Mouse (Mus musculus): ENCODE measurements at regions not wholly inside any gene's neighbourhood (a gene's known extent, or its start where the extent isn't known, plus 50 kb on each side); places are given as distances from the start of the nearest gene placed in this dataset.

DNA sequence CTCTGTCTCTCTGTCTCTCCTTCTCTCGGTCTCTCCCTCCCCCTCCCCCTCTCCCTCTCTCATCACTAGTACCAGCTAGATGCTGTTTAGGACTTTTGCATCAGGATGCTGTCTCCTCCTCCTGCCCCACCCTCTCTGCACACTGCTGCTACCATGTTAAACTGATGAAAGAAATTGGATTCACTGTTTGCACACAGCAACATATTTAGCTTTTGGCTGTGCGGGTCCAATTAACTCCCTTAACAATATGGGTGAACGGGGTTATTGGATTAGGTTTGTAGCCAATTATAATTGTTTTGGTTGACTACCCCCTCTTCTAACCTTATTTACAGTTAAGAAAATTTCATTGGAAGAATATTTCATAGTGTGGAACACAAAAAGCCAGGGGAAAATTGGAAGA is 424.0 kb upstream of the Sorcs1 start:
- ATAC-seq (ENCODE audit: low FRiP score, low TSS enrichment), result no peak
- Histone ChIP-seq H3K4me3 (ENCODE audit: low read depth, low read length) (no peak overlapping the region), H3K27me3 (ENCODE audit: control insufficient read depth, insufficient read depth, low read length) (no peaks in the 10 kb centered on the region), H3K9ac (ENCODE audit: low read length) (no peak overlapping the region), H3K27ac (replicated peaks) (no peak overlapping the region), H3K9me3 (ENCODE audit: control insufficient read depth, low read length) (no peaks in the 10 kb centered on the region), H3K36me3 (ENCODE audit: control insufficient read depth, insufficient read depth, low read length) (no peaks in the 10 kb centered on the region), H3K4me1 (replicated peaks; ENCODE audit: control insufficient read depth, insufficient read depth) (no peaks in the 10 kb centered on the region), H3K4me2 (replicated peaks; ENCODE audit: low read depth) (no peak overlapping the region)
- TF ChIP-seq CTCF (IDR thresholded peaks at IDR 0.05; ENCODE audit: low read depth) (no peak), EP300 (optimal IDR thresholded peaks at IDR 0.05) (no peak)
- WGBS, result 84% methylated on average over 3 of the region's 3 CpGs
- no peak for DNase-seq (ENCODE audit: low spot score)

DNA sequence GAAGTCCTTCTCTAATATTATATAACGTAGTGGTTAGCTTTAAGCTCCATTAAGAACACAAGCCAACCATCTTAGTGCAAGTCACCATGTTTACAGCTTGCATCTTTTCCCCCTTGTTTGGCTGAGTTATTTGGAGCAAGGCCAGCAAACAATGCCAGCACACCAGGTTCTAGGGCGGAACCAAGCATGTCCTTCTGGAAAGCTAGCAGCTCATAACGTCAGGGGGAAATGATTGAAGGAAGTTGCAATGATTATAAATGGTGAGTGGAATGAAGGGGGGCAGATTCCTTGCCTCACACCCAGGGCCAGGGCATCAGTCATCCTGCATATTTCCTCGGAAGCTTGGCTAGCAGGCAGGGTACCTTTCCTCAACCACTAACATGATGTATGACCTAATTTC is 396.3 kb upstream of the Sorcs1 start:
- ATAC-seq (ENCODE audit: low FRiP score, low TSS enrichment), result no peak

DNA sequence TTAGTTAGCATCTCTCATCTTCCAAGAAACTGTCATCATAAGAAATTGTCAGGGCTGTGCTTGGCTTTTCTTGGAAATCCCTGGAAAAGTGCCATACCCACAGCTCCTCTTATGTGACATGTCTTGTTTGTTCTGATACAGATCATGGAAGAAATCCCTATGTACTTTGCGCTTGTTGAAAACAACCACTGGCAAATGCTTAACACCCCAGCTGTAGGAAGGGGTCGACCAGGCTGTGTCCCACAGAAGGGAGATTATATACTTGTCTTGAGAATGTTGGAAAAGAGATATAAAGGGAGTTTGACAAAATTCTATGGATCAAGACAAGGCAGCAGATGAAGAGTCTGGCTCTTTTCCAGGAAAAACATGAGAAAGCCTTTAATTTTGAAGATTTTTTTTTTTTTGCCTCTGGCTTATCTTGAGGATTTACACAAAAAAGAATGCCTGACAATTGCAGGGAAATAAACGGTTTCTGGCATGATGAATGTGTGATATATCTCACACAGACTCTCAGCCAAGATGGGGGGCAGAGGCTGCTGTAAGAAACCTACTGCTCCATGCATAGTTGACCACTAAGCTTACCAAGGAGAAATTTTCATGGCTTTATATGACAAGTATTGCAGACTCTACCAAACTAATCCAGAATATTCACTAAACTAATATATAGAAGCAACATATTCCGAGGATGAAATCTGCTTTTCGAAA is 381.7 kb upstream of the Sorcs1 start:
- Histone ChIP-seq H3K9ac (ENCODE audit: low read length) (no peak overlapping the region), H3K36me3 (ENCODE audit: control insufficient read depth, insufficient read depth, low read length) (no peaks in the 10 kb centered on the region), H3K27me3 (ENCODE audit: control insufficient read depth, insufficient read depth, low read length) (no peaks in the 10 kb centered on the region), H3K4me3 (ENCODE audit: low read depth, low read length) (no peak overlapping the region), H3K9me3 (ENCODE audit: control insufficient read depth, low read length) (no peaks in the 10 kb centered on the region), H3K4me1 (replicated peaks; ENCODE audit: control insufficient read depth, insufficient read depth) (no peaks in the 10 kb centered on the region), H3K4me2 (replicated peaks; ENCODE audit: low read depth) (no peak overlapping the region), H3K27ac (replicated peaks) (no peak overlapping the region)
- WGBS, result 44% methylated on average over 5 of the region's 5 CpGs
- no peak for ATAC-seq (ENCODE audit: low FRiP score, low TSS enrichment)
- DNase-seq (ENCODE audit: low spot score), result no peak
- no peak for TF ChIP-seq EP300 (optimal IDR thresholded peaks at IDR 0.05)
- TF ChIP-seq CTCF (IDR thresholded peaks at IDR 0.05; ENCODE audit: low read depth), result no peak

More for the DNA sequence above, 396.3 kb upstream of the Sorcs1 start:
- WGBS, result 35% methylated on average over 4 of the region's 4 CpGs
- no peaks in the 10 kb centered on the region for H3K27me3 ChIP-seq (ENCODE audit: control insufficient read depth, insufficient read depth, low read length)
- H3K36me3 ChIP-seq (ENCODE audit: control insufficient read depth, insufficient read depth, low read length), result no peaks in the 10 kb centered on the region
- no peak overlapping the region for H3K9ac ChIP-seq (ENCODE audit: low read length)
- H3K4me2 ChIP-seq (replicated peaks; ENCODE audit: low read depth), result no peak overlapping the region
- H3K27ac ChIP-seq (replicated peaks), result no peak overlapping the region
- DNase-seq (ENCODE audit: low spot score), result no peak
- H3K4me3 ChIP-seq (ENCODE audit: low read depth, low read length), result no peak overlapping the region
- no peak for TF ChIP-seq CTCF (IDR thresholded peaks at IDR 0.05; ENCODE audit: low read depth)
- no peak for TF ChIP-seq EP300 (optimal IDR thresholded peaks at IDR 0.05)
- H3K9me3 ChIP-seq (ENCODE audit: control insufficient read depth, low read length), result no peaks in the 10 kb centered on the region
- H3K4me1 ChIP-seq (replicated peaks; ENCODE audit: control insufficient read depth, insufficient read depth), result no peaks in the 10 kb centered on the region

DNA sequence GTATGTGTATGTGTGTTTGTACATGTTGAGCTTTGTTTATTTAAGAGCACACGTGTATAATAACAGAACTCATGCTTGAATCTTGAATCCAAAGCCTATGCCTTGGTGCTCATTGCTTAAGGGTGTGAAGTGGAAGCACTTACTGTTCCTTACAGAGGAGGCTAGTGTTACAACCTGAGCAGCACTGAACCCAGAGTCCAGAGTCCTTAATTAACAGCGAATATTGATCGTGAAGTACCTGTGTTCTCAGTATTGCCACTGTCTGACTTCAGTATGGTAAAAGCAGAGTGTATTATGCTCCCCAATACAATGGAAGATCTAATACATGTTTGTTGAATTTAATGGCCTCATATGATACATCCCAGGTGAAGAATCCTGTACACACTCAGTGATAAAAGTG is 365.1 kb upstream of the Sorcs1 start:
- H3K4me2 ChIP-seq (replicated peaks; ENCODE audit: low read depth), result no peak overlapping the region
- no peak overlapping the region for H3K4me3 ChIP-seq (ENCODE audit: low read depth, low read length)
- WGBS, result 82% methylated on average over 3 of the region's 3 CpGs
- no peak for ATAC-seq (ENCODE audit: low FRiP score, low TSS enrichment)
- H3K27me3 ChIP-seq (ENCODE audit: control insufficient read depth, insufficient read depth, low read length), result no peaks in the 10 kb centered on the region
- H3K36me3 ChIP-seq (ENCODE audit: control insufficient read depth, insufficient read depth, low read length), result no peaks in the 10 kb centered on the region
- no peaks in the 10 kb centered on the region for H3K4me1 ChIP-seq (replicated peaks; ENCODE audit: control insufficient read depth, insufficient read depth)
- DNase-seq (ENCODE audit: low spot score), result no peak
- no peaks in the 10 kb centered on the region for H3K9me3 ChIP-seq (ENCODE audit: control insufficient read depth, low read length)
- TF ChIP-seq EP300 (optimal IDR thresholded peaks at IDR 0.05) (no peak), CTCF (IDR thresholded peaks at IDR 0.05; ENCODE audit: low read depth) (no peak)
- no peak overlapping the region for H3K27ac ChIP-seq (replicated peaks)
- no peak overlapping the region for H3K9ac ChIP-seq (ENCODE audit: low read length)

DNA sequence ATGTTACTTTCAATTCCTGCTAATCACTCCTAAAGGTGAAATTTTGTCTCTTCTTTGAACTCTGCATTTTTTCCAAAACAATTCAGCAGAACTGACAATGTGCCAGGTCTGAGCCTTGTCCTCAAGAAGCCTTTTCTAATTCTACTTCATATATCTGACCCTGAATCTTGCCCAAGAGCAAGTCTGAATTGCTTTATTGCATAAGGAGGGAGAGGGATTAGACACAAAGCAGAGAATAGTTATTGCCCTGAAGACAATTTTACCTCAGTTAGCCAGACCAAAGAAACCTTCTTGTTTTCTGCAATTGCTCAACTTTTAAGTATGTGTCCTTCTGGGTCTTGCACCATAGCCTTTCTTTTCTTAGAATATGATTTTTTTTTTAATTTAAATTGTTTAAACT is 316.0 kb upstream of the Sorcs1 start:
- no peak for DNase-seq (ENCODE audit: low spot score)
- Histone ChIP-seq H3K36me3 (ENCODE audit: control insufficient read depth, insufficient read depth, low read length) (no peaks in the 10 kb centered on the region), H3K4me3 (ENCODE audit: low read depth, low read length) (no peak overlapping the region), H3K4me1 (replicated peaks; ENCODE audit: control insufficient read depth, insufficient read depth) (no peaks in the 10 kb centered on the region), H3K27ac (replicated peaks) (no peak overlapping the region), H3K4me2 (replicated peaks; ENCODE audit: low read depth) (no peak overlapping the region), H3K9me3 (ENCODE audit: control insufficient read depth, low read length) (no peaks in the 10 kb centered on the region), H3K9ac (ENCODE audit: low read length) (no peak overlapping the region), H3K27me3 (ENCODE audit: control insufficient read depth, insufficient read depth, low read length) (no peaks in the 10 kb centered on the region)
- TF ChIP-seq CTCF (IDR thresholded peaks at IDR 0.05; ENCODE audit: low read depth), result no peak
- no peak for TF ChIP-seq EP300 (optimal IDR thresholded peaks at IDR 0.05)
- no peak for ATAC-seq (ENCODE audit: low FRiP score, low TSS enrichment)

DNA sequence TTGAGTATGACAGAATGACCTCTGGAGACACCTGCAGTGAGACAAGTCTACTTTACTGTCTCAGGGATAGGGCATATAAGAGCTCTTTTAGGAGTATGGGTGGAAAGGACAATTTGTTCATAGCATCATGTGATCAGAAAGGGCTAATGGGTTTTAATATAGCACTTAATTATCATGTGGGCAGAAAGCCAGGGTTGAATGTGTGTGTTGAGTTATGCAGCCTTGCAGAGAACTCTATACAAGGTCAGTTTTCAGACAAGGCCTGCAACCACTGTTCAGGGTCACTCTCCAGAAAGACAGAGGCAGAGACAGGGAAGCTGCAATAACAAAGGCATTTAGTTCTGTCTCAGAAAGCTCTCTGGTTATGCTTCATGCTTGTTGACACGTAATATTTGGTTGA is 292.6 kb upstream of the Sorcs1 start:
- DNase-seq (ENCODE audit: low spot score) (no peak), ATAC-seq (ENCODE audit: low FRiP score, low TSS enrichment) (no peak)
- Histone ChIP-seq H3K9ac (ENCODE audit: low read length) (no peak overlapping the region), H3K4me1 (replicated peaks; ENCODE audit: control insufficient read depth, insufficient read depth) (no peaks in the 10 kb centered on the region), H3K9me3 (ENCODE audit: control insufficient read depth, low read length) (no peaks in the 10 kb centered on the region), H3K36me3 (ENCODE audit: control insufficient read depth, insufficient read depth, low read length) (no peaks in the 10 kb centered on the region), H3K27me3 (ENCODE audit: control insufficient read depth, insufficient read depth, low read length) (no peaks in the 10 kb centered on the region), H3K4me2 (replicated peaks; ENCODE audit: low read depth) (no peak overlapping the region), H3K27ac (replicated peaks) (no peak overlapping the region), H3K4me3 (ENCODE audit: low read depth, low read length) (no peak overlapping the region)
- TF ChIP-seq CTCF (IDR thresholded peaks at IDR 0.05; ENCODE audit: low read depth) (no peak), EP300 (optimal IDR thresholded peaks at IDR 0.05) (no peak)
- 61% methylated on average over 1 of the region's 1 CpGs for WGBS
